Mouse (Mus musculus): Measurements from ENCODE around the gene Gm49510. TPM values are rescaled to one million over a fixed set of nuclear protein-coding genes. Genes with fewer than 3 reads are reported as not detected.
A peak's percentile ranks its signal among the peaks of the same experiment; 100 is the strongest.

Gm49510 gene
- polyA plus RNA-seq, 1 experiment from 2014 or later, result 0.21 TPM

- no peak overlapping the region for H3K4me2 ChIP-seq (replicated peaks; ENCODE audit: low read depth)
- no peak overlapping the region for H3K4me3 ChIP-seq (ENCODE audit: low read depth, low read length)
- no peak overlapping the region for H3K9ac ChIP-seq (ENCODE audit: low read depth, low read length)
- no peak for ATAC-seq
- no peak for TF ChIP-seq CTCF (IDR thresholded peaks at IDR 0.05; ENCODE audit: low read depth)
- WGBS, result 89% methylated on average over 6 of the region's 6 CpGs
- H3K4me1 ChIP-seq (replicated peaks; ENCODE audit: control insufficient read depth, insufficient read depth, low read length), result peaks cover 4% of the 10 kb centered on the region; the same call in 1 of the 2 replicates
- H3K27ac ChIP-seq (ENCODE audit: low read depth, low read length), result no peak overlapping the region
- peaks cover 8% of the 10 kb centered on the region; the same call in 1 of the 2 replicates for H3K36me3 ChIP-seq (ENCODE audit: control insufficient read depth, insufficient read depth)
- no peaks in the 10 kb centered on the region for H3K9me3 ChIP-seq (ENCODE audit: control insufficient read depth)
- no peaks in the 10 kb centered on the region for H3K27me3 ChIP-seq (replicated peaks; ENCODE audit: control insufficient read depth, insufficient read depth, low read length)
These were observed 30.8 kb downstream of the Gm49510 start for GRCm38 (mm10) chr15:78930192-78930706.

- H3K4me1 ChIP-seq (replicated peaks; ENCODE audit: control insufficient read depth, insufficient read depth, low read length), result 0 out of 2 replicates have a peak, but pooled peaks cover 4% of the 10 kb centered on the region
- no peak overlapping the region for H3K27ac ChIP-seq (ENCODE audit: low read depth, low read length)
- no peaks in the 10 kb centered on the region for H3K9me3 ChIP-seq (ENCODE audit: control insufficient read depth)
- no peak overlapping the region for H3K4me2 ChIP-seq (replicated peaks; ENCODE audit: low read depth)
- ATAC-seq, result no peak
- 83% methylated on average over 7 of the region's 7 CpGs for WGBS
- no peak overlapping the region for H3K4me3 ChIP-seq (ENCODE audit: low read depth, low read length)
- H3K9ac ChIP-seq (ENCODE audit: low read depth, low read length), result no peak overlapping the region
- TF ChIP-seq CTCF (IDR thresholded peaks at IDR 0.05; ENCODE audit: low read depth), result no peak
- H3K27me3 ChIP-seq (replicated peaks; ENCODE audit: control insufficient read depth, insufficient read depth, low read length), result no peaks in the 10 kb centered on the region
- H3K36me3 ChIP-seq (ENCODE audit: control insufficient read depth, insufficient read depth), result peaks cover 8% of the 10 kb centered on the region; the same call in 1 of the 2 replicates
These were observed 31.4 kb downstream of the Gm49510 start for GRCm38 (mm10) chr15:78930801-78931426.

DNA sequence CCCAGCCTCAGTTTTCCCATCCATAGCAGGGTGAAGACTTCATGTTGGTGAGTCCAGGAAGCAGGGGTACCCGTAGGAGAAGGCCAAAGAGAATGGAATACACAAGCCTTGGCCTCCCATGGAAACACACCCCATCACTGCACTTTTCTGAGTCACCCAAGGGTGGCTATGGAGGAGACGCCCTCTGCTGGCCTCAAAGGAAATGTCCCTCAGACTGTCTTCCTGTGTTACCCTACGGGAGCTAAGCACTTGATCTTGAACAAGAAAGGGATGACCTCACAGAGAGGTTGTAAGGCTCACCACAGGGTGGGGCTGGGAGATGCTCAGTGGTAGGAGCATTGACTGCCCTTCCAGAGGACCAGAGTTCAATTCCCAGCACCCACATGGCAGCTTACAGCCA is 32.1 kb downstream of the Gm49510 start:
- no peak overlapping the region for H3K4me3 ChIP-seq (ENCODE audit: low read depth, low read length)
- no peaks in the 10 kb centered on the region for H3K9me3 ChIP-seq (ENCODE audit: control insufficient read depth)
- H3K4me1 ChIP-seq (replicated peaks; ENCODE audit: control insufficient read depth, insufficient read depth, low read length), result no peaks in the 10 kb centered on the region
- H3K9ac ChIP-seq (ENCODE audit: low read depth, low read length), result no peak overlapping the region
- ATAC-seq, result peak; percentile 52
- peak; percentile 90 for TF ChIP-seq CTCF (IDR thresholded peaks at IDR 0.05; ENCODE audit: low read depth)
- no peak overlapping the region for H3K4me2 ChIP-seq (replicated peaks; ENCODE audit: low read depth)
- H3K36me3 ChIP-seq (ENCODE audit: control insufficient read depth, insufficient read depth), result peaks cover 8% of the 10 kb centered on the region; the same call in 1 of the 2 replicates
- H3K27me3 ChIP-seq (replicated peaks; ENCODE audit: control insufficient read depth, insufficient read depth, low read length), result no peaks in the 10 kb centered on the region
- 10% methylated on average over 3 of the region's 3 CpGs for WGBS
- H3K27ac ChIP-seq (ENCODE audit: low read depth, low read length), result no peak overlapping the region

DNA sequence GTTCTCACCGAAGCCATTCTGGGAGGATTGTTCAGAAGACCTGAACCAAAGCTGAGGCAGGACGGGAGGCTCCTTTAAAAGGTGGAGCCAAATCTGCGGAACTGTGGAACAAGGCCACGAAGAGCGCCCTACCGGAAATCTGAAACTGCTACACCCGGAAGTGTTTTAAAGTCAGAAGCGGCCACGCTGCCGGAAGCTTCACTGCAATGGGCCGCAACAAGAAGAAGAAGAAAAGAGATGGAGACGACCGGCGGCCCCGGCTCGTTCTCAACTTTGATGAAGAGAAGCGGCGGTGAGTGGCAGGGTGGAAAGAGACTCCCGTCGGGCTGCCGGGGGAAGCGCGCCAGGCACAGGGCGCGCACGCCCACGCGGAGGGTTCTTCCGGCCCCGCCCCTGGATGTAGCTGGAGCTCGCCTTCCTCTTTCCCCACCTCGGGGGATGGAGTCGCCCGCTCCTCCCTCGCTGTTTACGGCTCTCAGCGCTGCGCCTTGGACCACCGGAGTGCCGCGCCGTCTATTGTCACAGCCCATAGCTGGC is 35.4 kb downstream of the Gm49510 start, which contains the start of gene Nol12:
Gene Nol12 (plus strand): TSS at position 150 of the 537 bp plus-strand sequence.
- peak within 1 kb of the TSS; percentile 68 for H3K4me3 ChIP-seq (ENCODE audit: low read depth, low read length)
- under 1% methylated on average over 42 of the region's 42 CpGs for WGBS
- no peaks in the 10 kb centered on the region for H3K9me3 ChIP-seq (ENCODE audit: control insufficient read depth)
- peaks cover 32% of the 10 kb centered on the region for H3K36me3 ChIP-seq (ENCODE audit: control insufficient read depth, insufficient read depth)
- ATAC-seq, result peak; percentile 71
- H3K4me2 ChIP-seq (replicated peaks; ENCODE audit: low read depth), result peak within 1 kb of the TSS; percentile 71
- H3K27ac ChIP-seq (ENCODE audit: low read depth, low read length), result no peak within 1 kb of the TSS
- peak; percentile 19; the same call in 1 of the 2 replicates for TF ChIP-seq CTCF (IDR thresholded peaks at IDR 0.05; ENCODE audit: low read depth)
- no peaks in the 10 kb centered on the region for H3K4me1 ChIP-seq (replicated peaks; ENCODE audit: control insufficient read depth, insufficient read depth, low read length)
- no peaks in the 10 kb centered on the region for H3K27me3 ChIP-seq (replicated peaks; ENCODE audit: control insufficient read depth, insufficient read depth, low read length)
- H3K9ac ChIP-seq (ENCODE audit: low read depth, low read length), result peak within 1 kb of the TSS; percentile 49

DNA sequence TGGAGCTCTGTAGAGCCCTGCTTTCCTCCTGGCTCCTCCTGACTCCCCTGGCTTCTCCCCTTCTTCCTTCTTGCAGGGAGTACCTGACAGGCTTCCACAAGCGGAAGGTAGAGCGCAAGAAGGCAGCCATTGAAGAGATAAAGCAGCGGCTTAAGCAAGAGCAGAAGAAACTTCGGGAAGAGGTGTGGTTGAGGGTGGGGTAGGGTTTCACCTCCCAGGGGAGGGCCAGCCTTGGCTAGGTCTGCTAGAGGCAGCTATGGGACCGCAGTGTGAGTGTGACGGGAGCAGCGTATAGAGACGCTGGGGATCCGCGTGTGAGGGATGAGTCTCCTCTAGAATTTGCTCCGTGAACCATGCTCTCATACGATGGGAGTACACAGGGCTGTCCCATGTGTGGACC is 36.9 kb downstream of the Gm49510 start:
- Histone ChIP-seq H3K9me3 (ENCODE audit: control insufficient read depth) (no peaks in the 10 kb centered on the region), H3K4me1 (replicated peaks; ENCODE audit: control insufficient read depth, insufficient read depth, low read length) (no peaks in the 10 kb centered on the region), H3K9ac (ENCODE audit: low read depth, low read length) (no peak overlapping the region), H3K4me2 (replicated peaks; ENCODE audit: low read depth) (no peak overlapping the region), H3K27ac (ENCODE audit: low read depth, low read length) (no peak overlapping the region), H3K4me3 (ENCODE audit: low read depth, low read length) (no peak overlapping the region), H3K27me3 (replicated peaks; ENCODE audit: control insufficient read depth, insufficient read depth, low read length) (no peaks in the 10 kb centered on the region), H3K36me3 (ENCODE audit: control insufficient read depth, insufficient read depth) (peaks cover 40% of the 10 kb centered on the region)
- 85% methylated on average over 12 of the region's 12 CpGs for WGBS
- no peak for ATAC-seq
- no peak for TF ChIP-seq CTCF (IDR thresholded peaks at IDR 0.05; ENCODE audit: low read depth)

DNA sequence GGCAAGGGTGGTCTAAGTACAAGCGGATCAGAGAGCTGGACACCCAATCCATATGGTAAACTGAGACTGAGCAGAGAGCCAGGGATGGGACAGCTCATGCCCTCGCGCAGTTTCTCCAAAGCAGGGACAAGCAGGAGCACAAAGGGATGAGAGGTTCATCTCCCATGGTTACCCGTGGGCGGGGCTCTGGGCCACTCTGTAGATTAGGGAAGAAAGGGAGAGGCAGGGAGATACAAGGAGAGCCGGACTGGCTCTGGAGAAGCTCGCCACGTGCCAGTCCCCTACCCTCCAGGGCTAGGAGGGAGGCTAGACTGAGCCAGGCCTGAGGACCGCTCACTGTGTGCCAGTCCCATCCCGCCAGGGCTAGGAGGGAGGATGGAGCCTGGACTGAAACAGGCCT is 37.8 kb downstream of the Gm49510 start:
- H3K4me1 ChIP-seq (replicated peaks; ENCODE audit: control insufficient read depth, insufficient read depth, low read length), result no peaks in the 10 kb centered on the region
- 85% methylated on average over 10 of the region's 10 CpGs for WGBS
- H3K27ac ChIP-seq (ENCODE audit: low read depth, low read length), result no peak overlapping the region
- H3K27me3 ChIP-seq (replicated peaks; ENCODE audit: control insufficient read depth, insufficient read depth, low read length), result no peaks in the 10 kb centered on the region
- H3K4me2 ChIP-seq (replicated peaks; ENCODE audit: low read depth), result no peak overlapping the region
- H3K36me3 ChIP-seq (ENCODE audit: control insufficient read depth, insufficient read depth), result peaks cover 40% of the 10 kb centered on the region
- no peak overlapping the region for H3K4me3 ChIP-seq (ENCODE audit: low read depth, low read length)
- H3K9me3 ChIP-seq (ENCODE audit: control insufficient read depth), result no peaks in the 10 kb centered on the region
- H3K9ac ChIP-seq (ENCODE audit: low read depth, low read length), result no peak overlapping the region
- TF ChIP-seq CTCF (IDR thresholded peaks at IDR 0.05; ENCODE audit: low read depth), result no peak
- ATAC-seq, result no peak
